Mouse (Mus musculus) kidney, postnatal 0 days (tissue): Measurements from ENCODE around the gene Gm4871. TPM values are rescaled to one million over a fixed set of nuclear protein-coding genes. Genes with fewer than 3 reads are reported as not detected.
"Not testable (repeated sequence)": the region's sequence is repeated elsewhere in the genome, so short reads cannot be mapped to it uniquely, and the experiment has no call there.

ENCODE experiments used
- ATAC-seq: fragments of 200-750 bp; cut with Nextera tagmentation; replicated peaks from 2 replicates; pipeline ENCODE4 v1.8.0; 2017; ENCODE audit warnings: low read depth, moderate number of reproducible peaks, moderate TSS enrichment, moderate library complexity; ENCODE audit not compliant: low FRiP score
- DNase-seq: peaks from one replicate; pipeline ENCODE4 v3.0.0-alpha.2; 2016; ENCODE audit warnings: low spot score
- H3K27ac ChIP-seq: fragments of 300-500 bp; sonication (generic); 2 replicates; pipeline ENCODE4 v1.5.1; 2014; ENCODE audit warnings: mild to moderate bottlenecking
- H3K27me3 ChIP-seq: fragments of 300-500 bp; sonication (generic); 2 replicates; pipeline ENCODE4 v1.6.1; 2014; ENCODE audit warnings: low read length, mixed read lengths; ENCODE audit not compliant: insufficient read depth
- H3K36me3 ChIP-seq: fragments of 300-500 bp; sonication (generic); 2 replicates; pipeline ENCODE4 v1.6.1; 2014; ENCODE audit warnings: low read length, mixed read lengths; ENCODE audit not compliant: insufficient read depth
- H3K4me1 ChIP-seq: fragments of 300-500 bp; sonication (generic); replicated peaks from 2 replicates; pipeline ENCODE4 v1.6.1; 2014; ENCODE audit warnings: antibody characterized with exemption, low read length, mixed read lengths; ENCODE audit not compliant: insufficient read depth
- H3K4me2 ChIP-seq: fragments of 300-500 bp; sonication (generic); 2 replicates; pipeline ENCODE4 v1.6.1; 2014; ENCODE audit warnings: mild to moderate bottlenecking, low read length, moderate library complexity, mixed read lengths
- H3K4me3 ChIP-seq: fragments of 300-500 bp; sonication (generic); replicated peaks from 2 replicates; pipeline ENCODE4 v1.5.1; 2014; ENCODE audit warnings: low read depth, low read length
- H3K9ac ChIP-seq: fragments of 300-500 bp; sonication (generic); 2 replicates; pipeline ENCODE4 v1.6.1; 2014; ENCODE audit warnings: low read depth, low read length
- H3K9me3 ChIP-seq: fragments of 300-500 bp; sonication (generic); replicated peaks from 2 replicates; pipeline ENCODE4 v1.6.1; 2016; ENCODE audit warnings: low read length, inconsistent platforms, mixed read lengths
- CTCF ChIP-seq: IDR thresholded peaks from 2 replicates; pipeline ENCODE4 v1.5.1; 2016; ENCODE audit warnings: antibody characterized with exemption, low read depth, mild to moderate bottlenecking, moderate library complexity
- WGBS: fragments of 180-500 bp; shearing (Covaris S2); extraction: QIAGEN DNeasy Blood & Tissue Kit; methylation state at CpG from one replicate; pipeline ENCODE4 v1.1.7; 2014; 5-methylcytosine and 5-hydroxymethylcytosine counted together
- polyA plus RNA-seq: library from polyadenylated mRNA; unstranded; fragments of >200 nt; fragmentation: Nextera tagmentation; extraction: Ambion mirVana; gene quantifications from 2 replicates; pipeline ENCODE4 v1.2.1, GENCODE M21; 2015

The Gm4871 gene
- polyA plus RNA-seq, 1 experiment from 2014 or later, result not detected

- not testable (repeated sequence) for ATAC-seq, DNase-seq, H3K4me1 ChIP-seq, H3K9me3 ChIP-seq, H3K4me2 ChIP-seq, H3K4me3 ChIP-seq, H3K27me3 ChIP-seq, H3K9ac ChIP-seq, H3K27ac ChIP-seq, H3K36me3 ChIP-seq
- WGBS, result 32% methylated on average over 1 of the region's 1 CpGs
These were observed 12.3 kb downstream of the Gm4871 start for GRCm38 (mm10) chr5:145020254-145020653.

GRCm38 (mm10) chr5:145016761-145017160, 15.8 kb downstream of the Gm4871 start:
- not testable (repeated sequence) for H3K27ac ChIP-seq, H3K9ac ChIP-seq, H3K36me3 ChIP-seq, H3K4me1 ChIP-seq, H3K27me3 ChIP-seq, H3K4me2 ChIP-seq, ATAC-seq, H3K9me3 ChIP-seq, H3K4me3 ChIP-seq, DNase-seq
- WGBS, result 36% methylated on average over 2 of the region's 2 CpGs

GRCm38 (mm10) chr5:145014278-145014677, 18.3 kb downstream of the Gm4871 start:
- ATAC-seq, result no peak
- H3K27ac ChIP-seq, result no peak overlapping the region
- DNase-seq, result no peak
- no peaks in the 10 kb centered on the region for H3K9me3 ChIP-seq
- no peak overlapping the region for H3K9ac ChIP-seq
- H3K4me2 ChIP-seq, result no peak overlapping the region
- H3K27me3 ChIP-seq, result no peaks in the 10 kb centered on the region
- no peaks in the 10 kb centered on the region for H3K36me3 ChIP-seq
- TF ChIP-seq CTCF, result no peak
- WGBS, result 85% methylated on average over 1 of the region's 1 CpGs
- H3K4me3 ChIP-seq, result no peak overlapping the region
- H3K4me1 ChIP-seq, result no peaks in the 10 kb centered on the region

- H3K4me1 ChIP-seq, result no peaks in the 10 kb centered on the region
- H3K4me3 ChIP-seq, result no peak overlapping the region
- H3K9me3 ChIP-seq, result no peaks in the 10 kb centered on the region
- WGBS, result 89% methylated on average over 15 of the region's 15 CpGs
- H3K36me3 ChIP-seq, result no peaks in the 10 kb centered on the region
- ATAC-seq (no peak), DNase-seq (no peak)
- no peak for TF ChIP-seq CTCF
- H3K27me3 ChIP-seq, result no peaks in the 10 kb centered on the region
- no peak overlapping the region for H3K27ac ChIP-seq
- no peak overlapping the region for H3K9ac ChIP-seq
- H3K4me2 ChIP-seq, result no peak overlapping the region
These were observed 23.5 kb downstream of the Gm4871 start for GRCm38 (mm10) chr5:145008878-145009659.

- no peak overlapping the region for H3K27ac ChIP-seq
- no peaks in the 10 kb centered on the region for H3K4me1 ChIP-seq
- ATAC-seq, result no peak
- H3K4me3 ChIP-seq, result no peak overlapping the region
- H3K4me2 ChIP-seq, result no peak overlapping the region
- H3K9me3 ChIP-seq, result no peaks in the 10 kb centered on the region
- TF ChIP-seq CTCF, result no peak
- H3K36me3 ChIP-seq, result no peaks in the 10 kb centered on the region
- DNase-seq, result no peak
- H3K9ac ChIP-seq, result no peak overlapping the region
- H3K27me3 ChIP-seq, result no peaks in the 10 kb centered on the region
- WGBS, result 77% methylated on average over 6 of the region's 6 CpGs
These were observed 27.0 kb downstream of the Gm4871 start for GRCm38 (mm10) chr5:145005596-145005995.

- no peaks in the 10 kb centered on the region for H3K36me3 ChIP-seq
- DNase-seq (no peak), ATAC-seq (no peak)
- no peaks in the 10 kb centered on the region for H3K4me1 ChIP-seq
- WGBS, result 64% methylated on average over 9 of the region's 9 CpGs
- no peak overlapping the region for H3K4me2 ChIP-seq
- H3K9ac ChIP-seq, result no peak overlapping the region
- H3K9me3 ChIP-seq, result no peaks in the 10 kb centered on the region
- TF ChIP-seq CTCF, result no peak
- no peak overlapping the region for H3K4me3 ChIP-seq
- H3K27me3 ChIP-seq, result no peaks in the 10 kb centered on the region
- no peak overlapping the region for H3K27ac ChIP-seq
These were observed 28.1 kb downstream of the Gm4871 start for GRCm38 (mm10) chr5:145004495-145004894.

GRCm38 (mm10) chr5:145003362-145003761, 29.2 kb downstream of the Gm4871 start:
- H3K4me3 ChIP-seq, result no peak overlapping the region
- 82% methylated on average over 3 of the region's 3 CpGs for WGBS
- H3K36me3 ChIP-seq, result no peaks in the 10 kb centered on the region
- TF ChIP-seq CTCF, result no peak
- no peaks in the 10 kb centered on the region for H3K9me3 ChIP-seq
- H3K4me1 ChIP-seq, result no peaks in the 10 kb centered on the region
- DNase-seq, result no peak
- ATAC-seq, result no peak
- H3K4me2 ChIP-seq, result no peak overlapping the region
- no peaks in the 10 kb centered on the region for H3K27me3 ChIP-seq
- no peak overlapping the region for H3K9ac ChIP-seq
- H3K27ac ChIP-seq, result no peak overlapping the region
